ENCODE assay signal across 17 mouse cellular contexts in the genomic region with DNA sequence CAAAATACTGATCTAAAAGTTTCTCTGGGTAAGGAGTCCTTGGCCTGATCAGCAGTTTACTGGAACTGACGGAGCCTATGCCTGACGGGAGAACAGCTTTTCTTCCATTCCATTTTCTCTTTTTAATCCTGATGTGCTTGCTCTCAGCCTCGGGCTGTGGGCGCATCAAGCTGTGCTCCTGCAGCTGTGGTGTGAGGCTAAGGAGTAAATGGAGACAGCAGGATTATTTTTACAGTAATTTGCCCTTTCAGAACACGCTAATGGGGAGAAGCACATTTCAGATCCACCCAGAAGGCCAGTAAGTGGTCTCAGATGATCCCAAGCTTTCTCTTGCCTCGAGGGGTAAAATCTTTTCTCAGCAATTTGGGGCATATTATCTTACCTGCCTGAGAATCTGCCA. TPM values are rescaled to one million over a fixed set of nuclear protein-coding genes. Genes with fewer than 3 reads are reported as not detected.
A peak's percentile ranks its signal among the peaks of the same experiment; 100 is the strongest.
DNase-seq lines count a peak whose midpoint lies in the region; ATAC-seq lines count a peak whose summit lies in the region.
"Had no signal": no experiment of that assay in that cellular context is flagged by ENCODE, and none has a peak within 500 bp of the region (broad histone marks: within the 10 kb centered on the region; RNA-seq: fewer than 3 reads in every experiment).

No protein-coding gene starts in this region.

- no peaks in the 10 kb centered on the region for H3K27me3 ChIP-seq in neural tube, embryonic 13.5 days
- no peaks in the 10 kb centered on the region for H3K27me3 ChIP-seq in embryonic facial prominence, embryonic 15.5 days
- no peaks in the 10 kb centered on the region for H3K27me3 ChIP-seq in neural tube, embryonic 14.5 days (ENCODE audit: control insufficient read depth, insufficient read depth, low read length)
- H3K27me3 ChIP-seq: limb, embryonic 12.5 days had no signal

- H3K36me3 ChIP-seq in neural tube, embryonic 13.5 days = no peaks in the 10 kb centered on the region
- H3K36me3 ChIP-seq in embryonic facial prominence, embryonic 15.5 days = no peaks in the 10 kb centered on the region
- H3K36me3 ChIP-seq in neural tube, embryonic 14.5 days (ENCODE audit: control insufficient read depth, insufficient read depth, low read length) = no peaks in the 10 kb centered on the region
- H3K36me3 ChIP-seq: limb, embryonic 12.5 days had no signal

- peak overlapping the region; percentile 70 for H3K27ac ChIP-seq in neural tube, embryonic 13.5 days (replicated peaks)
- peak overlapping the region; percentile 55 for H3K27ac ChIP-seq in embryonic facial prominence, embryonic 15.5 days (replicated peaks)
- no peak overlapping the region for H3K27ac ChIP-seq in neural tube, embryonic 14.5 days (ENCODE audit: low read depth, low read length)
- H3K27ac ChIP-seq: limb, embryonic 12.5 days had no signal

- DNase-seq in frontal cortex, postnatal 14 days (ENCODE audit: low spot score in 2 of 2) = no peak
- no peak for DNase-seq in neural tube, embryonic 10.5 days (ENCODE audit: extremely low spot score, low spot score)
- no peak for DNase-seq in thymus, postnatal 14 days
- DNase-seq in thymus, postnatal 0 days (ENCODE audit: low spot score) = no peak
- DNase-seq: cerebellum, adult 11-12 months; heart, adult 18-20 months; kidney, adult 8-10 months; kidney, postnatal 4 days; layer of hippocampus, postnatal 36 days; lung, postnatal 14 days; thymus, postnatal 4 days had no signal

- no peaks in the 10 kb centered on the region for H3K9me3 ChIP-seq in neural tube, embryonic 13.5 days
- H3K9me3 ChIP-seq in embryonic facial prominence, embryonic 15.5 days (replicated peaks) = no peaks in the 10 kb centered on the region
- H3K9me3 ChIP-seq in neural tube, embryonic 14.5 days (ENCODE audit: control insufficient read depth, low read length) = no peaks in the 10 kb centered on the region
- H3K9me3 ChIP-seq: limb, embryonic 12.5 days had no signal

- peak; percentile 87 for ATAC-seq in frontal cortex, adult (ENCODE audit: low TSS enrichment)
- ATAC-seq in neural tube, embryonic 13.5 days (ENCODE audit: low read depth) = no peak
- ATAC-seq in embryonic facial prominence, embryonic 15.5 days (ENCODE audit: insufficient number of reproducible peaks, low FRiP score, low TSS enrichment, low read depth) = no peak
- peak; percentile 57; the same call in 1 of the 2 replicates for ATAC-seq in neural tube, embryonic 14.5 days (ENCODE audit: low read depth)

- peaks cover 32% of the 10 kb centered on the region for H3K4me1 ChIP-seq in neural tube, embryonic 13.5 days (replicated peaks)
- peaks cover 15% of the 10 kb centered on the region; the same call in 1 of the 2 replicates for H3K4me1 ChIP-seq in embryonic facial prominence, embryonic 15.5 days
- H3K4me1 ChIP-seq in neural tube, embryonic 14.5 days (ENCODE audit: control insufficient read depth, insufficient read depth, low read length) = peaks cover 10% of the 10 kb centered on the region

- H3K4me3 ChIP-seq in neural tube, embryonic 13.5 days = no peak overlapping the region
- no peak overlapping the region for H3K4me3 ChIP-seq in embryonic facial prominence, embryonic 15.5 days (replicated peaks)
- H3K4me3 ChIP-seq in neural tube, embryonic 14.5 days (ENCODE audit: low read depth, low read length) = no peak overlapping the region
- H3K4me3 ChIP-seq: erythroblast, embryonic 14.5 days; limb, embryonic 12.5 days had no signal

- no peak overlapping the region for H3K4me2 ChIP-seq in neural tube, embryonic 13.5 days
- no peak overlapping the region for H3K4me2 ChIP-seq in embryonic facial prominence, embryonic 15.5 days (replicated peaks)
- H3K4me2 ChIP-seq in neural tube, embryonic 14.5 days (ENCODE audit: low read depth, low read length) = no peak overlapping the region
- H3K4me2 ChIP-seq: limb, embryonic 12.5 days had no signal

- no peak overlapping the region for H3K9ac ChIP-seq in neural tube, embryonic 13.5 days
- H3K9ac ChIP-seq in embryonic facial prominence, embryonic 15.5 days = no peak overlapping the region
- no peak overlapping the region for H3K9ac ChIP-seq in neural tube, embryonic 14.5 days (replicated peaks; ENCODE audit: low read depth, low read length)
- H3K9ac ChIP-seq: limb, embryonic 12.5 days had no signal

- WGBS in neural tube, embryonic 13.5 days = 54% methylated on average over 6 of the region's 6 CpGs
- WGBS in embryonic facial prominence, embryonic 15.5 days = 32% methylated on average over 6 of the region's 6 CpGs
- 58% methylated on average over 6 of the region's 6 CpGs for WGBS in neural tube, embryonic 14.5 days

RNA-seq across cellular contexts. Expression of a gene that starts 14.0 kb away (rescaled TPM):
- polyA plus RNA-seq in neural tube, embryonic 13.5 days (2015; fragmentation: Nextera tagmentation; extraction: Ambion mirVana) = 1.8 and 2.0 TPM in 2 replicates
- 9.1 and 11.7 TPM in 2 replicates for polyA plus RNA-seq in embryonic facial prominence, embryonic 15.5 days (2015; fragmentation: Nextera tagmentation; extraction: Ambion mirVana)
- 1.9 and 2.4 TPM in 2 replicates for polyA plus RNA-seq in neural tube, embryonic 14.5 days (2014; fragmentation: Nextera tagmentation; extraction: Ambion mirVana)
- 25.5 and 26.1 TPM in 2 replicates for polyA plus RNA-seq in thymus, postnatal 0 days (2015; fragmentation: Nextera tagmentation; extraction: Ambion mirVana)

Comparison
In these comparisons a context has a peak if more than half of its experiments do, and no peak if none do; other contexts are left out.
1. ATAC-seq: peak in frontal cortex, adult (single experiment) and neural tube, embryonic 14.5 days (single experiment); none in neural tube, embryonic 13.5 days (single experiment) and embryonic facial prominence, embryonic 15.5 days (single experiment).